Mouse (Mus musculus) gastrocnemius, adult 2 months (tissue): ENCODE measurements at regions not wholly inside any gene's neighbourhood (a gene's known extent, or its start where the extent isn't known, plus 50 kb on each side); places are given as distances from the start of the nearest gene placed in this dataset.

Experiments
- DNase-seq: peaks from one replicate; pipeline ENCODE4 v3.0.0; 2022
- H3K27ac ChIP-seq: fragments of 200-600 bp; 2 replicates; pipeline ENCODE4 v1.8.1; 2022; ENCODE audit warnings: mild to moderate bottlenecking
- H3K4me3 ChIP-seq: fragments of 200-600 bp; 2 replicates; pipeline ENCODE4 v1.8.1; 2022; ENCODE audit warnings: mild to moderate bottlenecking, moderate library complexity
- CTCF ChIP-seq: fragments of 200-600 bp; IDR thresholded peaks from 2 replicates; pipeline ENCODE4 v1.8.1; 2022; ENCODE audit warnings: antibody characterized with exemption, mild to moderate bottlenecking, moderate library complexity
- intact Hi-C: fragments of 180-260 bp; cut with DNase I; formaldehyde crosslinking; loops from one replicate; pipeline ENCODE4 v1.15.1; 2025

GRCm38 (mm10) chr3:40123558-40124236 lies 407.4 kb upstream of the Intu start:
- TF ChIP-seq CTCF, result no peak
- DNase-seq, result no peak
- intact Hi-C loops, result no loop called here
- no peak overlapping the region for H3K4me3 ChIP-seq
- H3K27ac ChIP-seq, result no peak overlapping the region

- intact Hi-C loops, result no loop called here
- DNase-seq, result no peak
- Histone ChIP-seq H3K4me3 (no peak overlapping the region), H3K27ac (no peak overlapping the region)
- no peak for TF ChIP-seq CTCF
These were observed 404.2 kb upstream of the Intu start for GRCm38 (mm10) chr3:40126903-40127302.

GRCm38 (mm10) chr3:40130858-40131584 lies 400.1 kb upstream of the Intu start:
- Histone ChIP-seq H3K4me3 (no peak overlapping the region), H3K27ac (no peak overlapping the region)
- TF ChIP-seq CTCF, result no peak
- DNase-seq, result peak; percentile 16
- intact Hi-C loops, result no loop called here

DNA sequence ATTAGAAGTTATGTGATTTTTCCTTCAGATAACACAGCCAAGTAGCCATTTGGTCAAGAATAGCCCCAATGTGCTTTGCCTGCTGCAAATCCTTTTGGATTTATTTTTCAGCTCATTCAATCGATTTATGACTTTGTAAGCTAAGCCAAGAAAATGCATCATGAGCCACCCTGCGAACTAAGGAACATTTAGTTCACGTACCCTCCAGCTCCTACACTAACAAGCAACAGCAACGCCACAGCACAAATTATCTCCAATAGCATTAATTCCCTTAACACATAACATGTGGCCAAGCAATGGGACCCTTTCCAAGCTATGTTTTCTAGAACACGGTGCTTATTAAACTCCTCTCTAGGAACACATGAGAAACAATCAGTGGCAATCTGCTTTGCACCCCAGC lies 392.4 kb upstream of the Intu start:
- no peak for TF ChIP-seq CTCF

GRCm38 (mm10) chr3:40142229-40142628 lies 388.9 kb upstream of the Intu start:
- H3K27ac ChIP-seq, result no peak overlapping the region
- DNase-seq, result no peak
- no peak for TF ChIP-seq CTCF
- no peak overlapping the region for H3K4me3 ChIP-seq
- intact Hi-C loops, result no loop called here

More for the DNA sequence above, 392.4 kb upstream of the Intu start:
- Histone ChIP-seq H3K27ac (no peak overlapping the region), H3K4me3 (no peak overlapping the region)
- DNase-seq, result no peak
- intact Hi-C loops, result no loop called here

DNA sequence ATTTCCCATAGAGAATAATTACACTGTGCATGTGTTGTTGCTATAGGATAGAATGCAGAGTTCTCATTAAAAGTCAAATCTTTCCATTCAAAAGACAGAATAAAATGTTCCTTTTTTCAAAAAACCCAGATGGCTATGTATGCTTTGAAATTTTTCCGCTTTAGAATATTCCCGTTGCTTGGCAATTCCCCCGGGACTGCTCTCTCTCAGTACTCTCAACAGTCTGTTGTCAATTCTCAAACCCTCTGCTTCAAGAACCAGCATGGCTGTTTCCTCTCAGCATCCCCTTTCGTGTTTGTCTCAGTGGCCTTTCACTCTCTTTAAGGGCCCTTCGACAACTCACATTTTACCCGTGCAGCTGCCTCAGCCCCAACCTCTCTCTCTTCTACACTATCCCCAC lies 372.5 kb upstream of the Intu start:
- no peak for DNase-seq
- intact Hi-C loops, result no loop called here
- Histone ChIP-seq H3K4me3 (no peak overlapping the region), H3K27ac (no peak overlapping the region)
- no peak for TF ChIP-seq CTCF

DNA sequence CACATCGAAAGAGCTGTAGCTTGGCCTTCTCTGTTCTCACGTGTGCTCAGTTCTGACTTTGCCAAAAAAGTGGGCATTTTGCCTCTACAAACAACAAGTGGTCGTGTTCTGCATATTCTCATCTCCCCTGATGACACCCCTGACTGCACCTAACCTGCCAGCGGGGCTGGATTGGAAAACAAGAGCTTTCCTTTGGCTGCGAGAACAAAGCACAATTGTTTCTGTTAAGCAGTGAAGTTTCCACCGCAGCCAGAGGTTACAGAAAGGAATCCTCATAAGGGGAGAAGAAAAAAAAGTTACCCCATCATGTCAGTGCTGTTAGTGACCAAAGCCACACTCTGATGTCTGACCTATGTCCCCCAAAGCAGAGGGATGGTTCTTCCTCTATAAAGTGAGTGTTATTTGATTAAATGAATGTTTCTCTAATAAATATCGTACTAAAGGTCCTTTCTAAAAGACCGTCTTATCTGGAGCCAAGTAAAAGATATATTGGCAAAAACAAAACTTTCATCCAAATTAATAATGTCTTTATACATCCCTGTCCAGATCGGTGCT lies 371.4 kb upstream of the Intu start:
- intact Hi-C loops, result no loop called here
- H3K27ac ChIP-seq, result no peak overlapping the region
- no peak for DNase-seq
- no peak overlapping the region for H3K4me3 ChIP-seq
- TF ChIP-seq CTCF, result no peak

GRCm38 (mm10) chr3:40164181-40164580 lies 366.9 kb upstream of the Intu start:
- intact Hi-C loops, result no loop called here
- no peak for DNase-seq
- H3K27ac ChIP-seq, result no peak overlapping the region
- no peak overlapping the region for H3K4me3 ChIP-seq
- no peak for TF ChIP-seq CTCF

DNA sequence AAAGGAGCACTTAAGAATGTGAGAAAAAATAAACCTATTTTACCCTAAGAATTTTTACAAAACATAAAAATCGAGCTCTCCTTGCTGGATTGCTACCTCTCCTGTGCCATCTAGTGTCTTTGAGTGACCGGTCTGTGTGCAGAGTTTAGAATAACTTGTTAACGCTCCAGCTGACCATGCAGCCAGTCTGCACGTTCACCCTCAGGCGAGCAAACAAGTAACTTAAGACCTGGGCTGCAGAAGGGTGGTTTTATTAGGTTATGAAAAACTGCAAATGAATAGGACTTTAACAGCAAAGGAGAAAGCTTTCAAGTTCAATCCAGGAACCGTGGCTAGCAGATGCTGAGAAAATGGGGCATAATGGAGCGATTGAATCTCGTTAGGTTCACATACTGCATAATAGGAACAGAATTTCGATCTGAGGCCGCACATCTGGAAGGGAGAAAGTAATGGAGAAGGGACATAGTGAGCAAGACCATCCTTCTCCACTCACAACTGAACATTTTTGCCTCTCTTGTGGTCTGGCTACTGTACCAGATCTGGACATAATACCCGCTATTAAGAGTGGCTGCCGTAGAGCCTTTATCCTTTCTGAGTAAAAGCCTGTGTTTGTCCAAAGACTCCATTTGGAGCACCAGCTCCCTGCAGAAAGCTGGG lies 363.0 kb upstream of the Intu start:
- no peak for TF ChIP-seq CTCF
- Histone ChIP-seq H3K27ac (no peak overlapping the region), H3K4me3 (no peak overlapping the region)
- intact Hi-C loops, result no loop called here
- no peak for DNase-seq

DNA sequence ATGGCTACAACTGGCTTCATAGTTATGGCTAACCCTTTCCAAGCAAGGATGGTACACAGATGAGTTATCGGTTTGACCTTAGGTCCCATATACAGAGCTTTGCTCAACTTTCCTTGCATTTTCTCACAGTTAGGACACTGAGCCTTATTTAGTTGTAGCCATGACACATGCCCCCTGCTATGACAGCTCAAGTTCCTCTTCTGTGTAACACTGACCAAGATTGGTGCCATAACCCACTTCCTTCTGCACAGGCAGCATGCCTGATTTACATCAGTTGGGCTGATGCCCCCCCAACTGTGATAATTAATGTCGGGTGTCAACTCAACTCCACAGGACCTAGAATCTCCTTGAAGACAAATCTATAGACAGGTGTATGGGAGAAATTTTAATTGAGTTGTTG lies 361.5 kb upstream of the Intu start:
- DNase-seq, result no peak
- H3K4me3 ChIP-seq, result no peak overlapping the region
- intact Hi-C loops, result no loop called here
- no peak overlapping the region for H3K27ac ChIP-seq
- TF ChIP-seq CTCF, result no peak

DNA sequence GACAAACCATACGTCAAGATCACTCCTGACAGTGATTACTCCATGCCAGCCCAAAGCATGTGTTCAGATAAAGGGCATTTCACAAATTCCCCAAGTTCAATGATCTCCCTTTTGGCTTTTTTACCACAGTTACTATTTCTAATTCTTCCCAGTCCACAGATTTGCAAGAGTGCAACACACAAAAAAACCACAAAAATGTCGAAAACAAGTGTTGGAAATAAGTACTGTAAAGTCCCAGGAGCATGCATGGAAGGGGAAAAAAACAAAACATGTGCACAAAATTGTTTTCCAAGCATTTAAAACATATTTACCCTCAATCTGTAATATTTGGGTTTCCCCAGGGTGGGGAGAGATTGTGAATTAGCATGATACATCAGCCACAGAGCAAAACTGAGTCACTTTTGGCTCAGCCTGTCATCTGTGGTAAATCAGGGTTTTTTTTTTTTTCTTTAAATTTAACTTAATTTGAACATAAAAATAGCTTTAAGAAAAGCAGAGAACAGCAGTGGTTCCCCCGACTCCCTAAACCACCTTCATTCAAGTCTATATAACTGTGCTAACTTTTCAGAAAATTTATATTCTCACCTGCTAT lies 351.3 kb upstream of the Intu start:
- TF ChIP-seq CTCF, result no peak

GRCm38 (mm10) chr3:40185597-40186320 lies 345.3 kb upstream of the Intu start:
- no peak for DNase-seq
- intact Hi-C loops, result no loop called here
- no peak overlapping the region for H3K27ac ChIP-seq
- no peak overlapping the region for H3K4me3 ChIP-seq
- TF ChIP-seq CTCF, result no peak

More for the DNA sequence above, 351.3 kb upstream of the Intu start:
- no peak for DNase-seq
- intact Hi-C loops, result no loop called here
- Histone ChIP-seq H3K27ac (no peak overlapping the region), H3K4me3 (no peak overlapping the region)
